Mouse (Mus musculus) fibroblast of lung, adult 2 months (primary cell): ENCODE measurements around the gene Krtap4-2.

Source experiments
- DNase-seq: peaks from one replicate; pipeline ENCODE4 v3.0.0-alpha.2; 2011; ENCODE audit warnings: low read depth

Krtap4-2 gene

GRCm38 (mm10) chr11:99585096-99585495 is 49.8 kb downstream of the Krtap4-2 start:
- no peak for DNase-seq
